In genomic region chr8:123768492-123769356, GRCm38 (mm10) we compare ENCODE assay signal across 9 mouse cellular contexts. TPM values are rescaled to one million over a fixed set of nuclear protein-coding genes. Genes with fewer than 3 reads are reported as not detected.
A peak's percentile ranks its signal among the peaks of the same experiment; 100 is the strongest.
DNase-seq lines count a peak whose midpoint lies in the region; ATAC-seq and TF ChIP-seq lines count a peak whose summit lies in the region.
"Had no signal": no experiment of that assay in that cellular context is flagged by ENCODE, and none has a peak within 500 bp of the region (broad histone marks: within the 10 kb centered on the region; RNA-seq: fewer than 3 reads in every experiment).

No protein-coding gene starts in this region.

- no peak for TF ChIP-seq EP300 in MEL (IDR thresholded peaks at IDR 0.05; ENCODE audit: low read depth in 1 of 2, low read length in 2 of 2)

- no peaks in the 10 kb centered on the region for H3K79me2 ChIP-seq in MEL (ENCODE audit: control insufficient read depth, insufficient read depth, low read length, poor library complexity)

- no peak overlapping the region for H3K27ac ChIP-seq in hindbrain, embryonic 10.5 days
- no peak overlapping the region for H3K27ac ChIP-seq in hindbrain, embryonic 13.5 days
- no peak overlapping the region for H3K27ac ChIP-seq in MEL (ENCODE audit: control insufficient read depth, low read depth, low read length)
- no peak overlapping the region for H3K27ac ChIP-seq in cortical plate, adult 2 months (ENCODE audit: insufficient read depth, low read length)
- no peak overlapping the region for H3K27ac ChIP-seq in midbrain, postnatal 0 days (ENCODE audit: low read depth, low read length)
- H3K27ac ChIP-seq: liver, embryonic 13.5 days had no signal

- TF ChIP-seq CTCF in MEL (IDR thresholded peaks at IDR 0.05 in 2 of 3, conservative IDR thresholded peaks at IDR 0.05 in 1 of 3; ENCODE audit: control insufficient read depth in 1 of 3, insufficient read depth in 1 of 3, low read depth in 2 of 3, low read length in 3 of 3, poor library complexity in 1 of 3, severe bottlenecking in 1 of 3) = peak; percentile 59 to 81 (median 75)
- peak; percentile 91 for TF ChIP-seq CTCF in cortical plate, adult 2 months (IDR thresholded peaks at IDR 0.05; ENCODE audit: extremely low read depth, insufficient read depth, low read length)
- TF ChIP-seq CTCF in midbrain, postnatal 0 days (IDR thresholded peaks at IDR 0.05) = peak; percentile 89

- H3K4me3 ChIP-seq in hindbrain, embryonic 10.5 days = no peak overlapping the region
- no peak overlapping the region for H3K4me3 ChIP-seq in hindbrain, embryonic 13.5 days
- H3K4me3 ChIP-seq in MEL (ENCODE audit: control insufficient read depth in 1 of 2, insufficient read depth in 1 of 2, low read depth in 2 of 2, low read length in 2 of 2) = no peak overlapping the region
- no peak overlapping the region for H3K4me3 ChIP-seq in cortical plate, adult 2 months (ENCODE audit: insufficient read depth, low read length)
- no peak overlapping the region for H3K4me3 ChIP-seq in midbrain, postnatal 0 days (ENCODE audit: low read depth, low read length)
- H3K4me3 ChIP-seq: liver, embryonic 13.5 days had no signal

- TF ChIP-seq RAD21 in MEL (IDR thresholded peaks at IDR 0.05; ENCODE audit: low read depth, low read length) = peak; percentile 69

- no peaks in the 10 kb centered on the region for H3K9me3 ChIP-seq in hindbrain, embryonic 10.5 days
- no peaks in the 10 kb centered on the region for H3K9me3 ChIP-seq in hindbrain, embryonic 13.5 days
- no peaks in the 10 kb centered on the region for H3K9me3 ChIP-seq in MEL (replicated peaks; ENCODE audit: insufficient read depth, low read length)
- no peaks in the 10 kb centered on the region for H3K9me3 ChIP-seq in midbrain, postnatal 0 days (ENCODE audit: low read length)
- H3K9me3 ChIP-seq: liver, embryonic 13.5 days had no signal

- DNase-seq in hindbrain, embryonic 10.5 days (ENCODE audit: low spot score) = peak; percentile 52
- DNase-seq in MEL (ENCODE audit: low read depth, low spot score) = peak; percentile 67
- DNase-seq in heart, postnatal 14 days = peak; percentile 68 to 72
- peak; percentile 57 to 58 for DNase-seq in left cerebral cortex, adult 18-20 months (ENCODE audit: low spot score in 2 of 2)
- peak; percentile 76 for DNase-seq in midbrain, postnatal 0 days (ENCODE audit: low spot score)
- no peak for DNase-seq in thymus, postnatal 14 days
- DNase-seq: liver, embryonic 13.5 days had no signal

- intact Hi-C loops in heart, postnatal 14 days (cut with DNase I) = loop anchor here (1.0 kb wide), 1 partner anchor 115 kb away; the partner anchor contains the start of gene Rhou

- ATAC-seq in hindbrain, embryonic 13.5 days (ENCODE audit: low FRiP score) = no peak
- no peak for ATAC-seq in midbrain, postnatal 0 days (ENCODE audit: low FRiP score)

- no peaks in the 10 kb centered on the region for H3K36me3 ChIP-seq in hindbrain, embryonic 10.5 days
- H3K36me3 ChIP-seq in hindbrain, embryonic 13.5 days = no peaks in the 10 kb centered on the region
- H3K36me3 ChIP-seq in MEL (ENCODE audit: control insufficient read depth in 1 of 2, insufficient read depth in 2 of 2, low read length in 2 of 2) = no peaks in the 10 kb centered on the region
- H3K36me3 ChIP-seq in midbrain, postnatal 0 days (ENCODE audit: insufficient read depth, low read length) = no peaks in the 10 kb centered on the region
- H3K36me3 ChIP-seq: liver, embryonic 13.5 days had no signal

- no peaks in the 10 kb centered on the region for H3K27me3 ChIP-seq in hindbrain, embryonic 10.5 days (ENCODE audit: insufficient read depth, poor library complexity, severe bottlenecking)
- 0 out of 2 replicates have a peak, but pooled peaks cover 9% of the 10 kb centered on the region for H3K27me3 ChIP-seq in hindbrain, embryonic 13.5 days
- no peaks in the 10 kb centered on the region for H3K27me3 ChIP-seq in MEL (ENCODE audit: control insufficient read depth in 1 of 2, insufficient read depth in 2 of 2, low read length in 2 of 2)
- no peaks in the 10 kb centered on the region for H3K27me3 ChIP-seq in midbrain, postnatal 0 days (ENCODE audit: insufficient read depth, low read length)

- H3K9ac ChIP-seq in hindbrain, embryonic 13.5 days = no peak overlapping the region
- H3K9ac ChIP-seq in MEL (ENCODE audit: control insufficient read depth, low read depth, low read length, poor library complexity, severe bottlenecking) = no peak overlapping the region
- no peak overlapping the region for H3K9ac ChIP-seq in midbrain, postnatal 0 days (replicated peaks; ENCODE audit: low read length, poor library complexity, severe bottlenecking)
- H3K9ac ChIP-seq: liver, embryonic 13.5 days had no signal

- H3K4me1 ChIP-seq in hindbrain, embryonic 10.5 days (replicated peaks) = peaks cover 8% of the 10 kb centered on the region; the same call in 1 of the 2 replicates
- H3K4me1 ChIP-seq in hindbrain, embryonic 13.5 days (replicated peaks) = 0 out of 2 replicates have a peak, but pooled peaks cover 13% of the 10 kb centered on the region
- 0 out of 4 replicates have a peak, but pooled peaks cover 0 to 5% of the 10 kb centered on the region in 2 experiments for H3K4me1 ChIP-seq in MEL (ENCODE audit: control insufficient read depth in 1 of 2, insufficient read depth in 2 of 2, low read length in 2 of 2)
- H3K4me1 ChIP-seq in cortical plate, adult 2 months (ENCODE audit: control insufficient read depth, insufficient read depth, low read length) = peaks cover 3% of the 10 kb centered on the region; the same call in 1 of the 2 replicates
- H3K4me1 ChIP-seq in midbrain, postnatal 0 days (ENCODE audit: insufficient read depth, low read length) = no peaks in the 10 kb centered on the region

- no peak overlapping the region for H3K4me2 ChIP-seq in hindbrain, embryonic 13.5 days
- no peak overlapping the region for H3K4me2 ChIP-seq in midbrain, postnatal 0 days (ENCODE audit: low read depth, low read length, poor library complexity, severe bottlenecking)
- H3K4me2 ChIP-seq: liver, embryonic 13.5 days had no signal

- 70% methylated on average over 16 of the region's 16 CpGs for WGBS in hindbrain, embryonic 10.5 days
- 70% methylated on average over 16 of the region's 16 CpGs for WGBS in hindbrain, embryonic 13.5 days
- whole genome bisulfite sequencing in midbrain, postnatal 0 days = 64% methylated on average over 16 of the region's 16 CpGs

- TF ChIP-seq POLR2A in MEL (IDR thresholded peaks at IDR 0.05; ENCODE audit: control insufficient read depth in 1 of 2, insufficient read depth in 1 of 2, low read depth in 1 of 2, low read length in 2 of 2, poor library complexity in 1 of 2) = no peak
- no peak for TF ChIP-seq POLR2A in cortical plate, adult 2 months (IDR thresholded peaks at IDR 0.05; ENCODE audit: extremely low read depth, insufficient read depth, low read length)

TF ChIP-seq in MEL, 35 proteins besides CTCF, POLR2A, EP300 and RAD21:
- TF ChIP-seq POLR2AphosphoS5 (IDR thresholded peaks at IDR 0.05; ENCODE audit: borderline replicate concordance, low read depth, low read length) (no peak), E2F4 (IDR thresholded peaks at IDR 0.05; ENCODE audit: borderline replicate concordance, low read depth, low read length) (no peak), CHD2 (IDR thresholded peaks at IDR 0.05; ENCODE audit: low read length) (no peak), TAL1 (IDR thresholded peaks at IDR 0.05; ENCODE audit: low read length) (no peak), GABPA (IDR thresholded peaks at IDR 0.05; ENCODE audit: low read depth, low read length) (no peak), JUND (IDR thresholded peaks at IDR 0.05; ENCODE audit: low read depth, low read length) (no peak), ZC3H11A (IDR thresholded peaks at IDR 0.05; ENCODE audit: low read depth, low read length) (peak; percentile 31; the same call in 1 of the 2 replicates), MYC (IDR thresholded peaks at IDR 0.05; ENCODE audit: low read depth, low read length) (no peak), SMC3 (IDR thresholded peaks at IDR 0.05; ENCODE audit: low read depth, low read length) (peak; percentile 73), ELF1 (IDR thresholded peaks at IDR 0.05; ENCODE audit: low read depth, low read length) (no peak), ZMIZ1 (IDR thresholded peaks at IDR 0.05; ENCODE audit: low read depth, low read length) (no peak), GATA1 (IDR thresholded peaks at IDR 0.05; ENCODE audit: low read depth, low read length) (0 out of 2 replicates have a peak, but pooled peaks have one; percentile 43), BHLHE40 (IDR thresholded peaks at IDR 0.05; ENCODE audit: borderline replicate concordance, low read depth, low read length) (no peak), TBP (IDR thresholded peaks at IDR 0.05; ENCODE audit: low read depth, low read length) (no peak)

RNA-seq across cellular contexts. Expression of gene Rab4a, which starts 37.1 kb away (rescaled TPM):
- polyA plus RNA-seq in hindbrain, embryonic 10.5 days (2016; fragmentation: Nextera tagmentation; extraction: Ambion mirVana) = 66.4 and 76.6 TPM in 2 replicates
- polyA plus RNA-seq in hindbrain, embryonic 13.5 days (2015; fragmentation: Nextera tagmentation; extraction: Ambion mirVana) = 73.9 and 74.8 TPM in 2 replicates
- total RNA-seq in MEL (2012; rRNA removed) = 22.2 and 23.1 TPM in 2 replicates
- polyA plus RNA-seq in MEL (2012; ENCODE audit: insufficient read depth in 1 of 2, insufficient read length in 2 of 2, low read depth in 1 of 2, low replicate concordance in 2 of 2, missing spikeins in 1 of 2) = 10 to 100 TPM in 1 of 2 experiments, not detected in 1; 44.6 TPM
- 72.5 and 72.7 TPM in 2 replicates for polyA plus RNA-seq in cortical plate, adult 2 months (2012; rRNA removed)
- 1 to 10 TPM; 7.8 to 7.9 TPM for total RNA-seq in heart, postnatal 14 days (2021)
- total RNA-seq in left cerebral cortex, adult 18-20 months (2021) = 10 to 100 TPM; 45.1 to 50.6 TPM
- 54.2 and 59.8 TPM in 2 replicates for total RNA-seq in midbrain, postnatal 0 days (2014; rRNA removed)
- polyA plus RNA-seq in midbrain, postnatal 0 days (2015; fragmentation: Nextera tagmentation; extraction: Ambion mirVana) = 97.7 and 101 TPM in 2 replicates
